Mouse (Mus musculus) forebrain, embryonic 16.5 days (tissue): ENCODE measurements around the gene Klra1. TPM values are rescaled to one million over a fixed set of nuclear protein-coding genes. Genes with fewer than 3 reads are reported as not detected.

Experiments used
- polyA plus RNA-seq: library from polyadenylated mRNA; unstranded; fragments of >200 nt; fragmentation: Nextera tagmentation; extraction: Ambion mirVana; gene quantifications from 2 replicates; pipeline ENCODE4 v1.2.1, GENCODE M21; 2015

The Klra1 gene
- polyA plus RNA-seq, 1 experiment from 2014 or later, result not detected

Other genes starting within 250 kb of the Klra1 start
- not detected in 2 replicates for gene Klra9, start 193.8 kb downstream of the Klra1 start, polyA plus RNA-seq
- not detected in 2 replicates for gene Klra7, start 153.6 kb downstream of the Klra1 start, polyA plus RNA-seq
- gene Klra10, start 104.9 kb downstream of the Klra1 start, polyA plus RNA-seq, result not detected in 2 replicates
- not detected in 2 replicates for gene Klra3, start 49.3 kb downstream of the Klra1 start, polyA plus RNA-seq